Mouse (Mus musculus) layer of hippocampus, adult 9-10 months (tissue): ENCODE results near the gene Kctd2.
"Not testable (repeated sequence)": the region's sequence is repeated elsewhere in the genome, so short reads cannot be mapped to it uniquely, and the experiment has no call there.

Experiments used
- DNase-seq: peaks from one replicate; pipeline ENCODE4 v3.0.0; 2022; ENCODE audit warnings: low spot score

Kctd2 gene

DNA sequence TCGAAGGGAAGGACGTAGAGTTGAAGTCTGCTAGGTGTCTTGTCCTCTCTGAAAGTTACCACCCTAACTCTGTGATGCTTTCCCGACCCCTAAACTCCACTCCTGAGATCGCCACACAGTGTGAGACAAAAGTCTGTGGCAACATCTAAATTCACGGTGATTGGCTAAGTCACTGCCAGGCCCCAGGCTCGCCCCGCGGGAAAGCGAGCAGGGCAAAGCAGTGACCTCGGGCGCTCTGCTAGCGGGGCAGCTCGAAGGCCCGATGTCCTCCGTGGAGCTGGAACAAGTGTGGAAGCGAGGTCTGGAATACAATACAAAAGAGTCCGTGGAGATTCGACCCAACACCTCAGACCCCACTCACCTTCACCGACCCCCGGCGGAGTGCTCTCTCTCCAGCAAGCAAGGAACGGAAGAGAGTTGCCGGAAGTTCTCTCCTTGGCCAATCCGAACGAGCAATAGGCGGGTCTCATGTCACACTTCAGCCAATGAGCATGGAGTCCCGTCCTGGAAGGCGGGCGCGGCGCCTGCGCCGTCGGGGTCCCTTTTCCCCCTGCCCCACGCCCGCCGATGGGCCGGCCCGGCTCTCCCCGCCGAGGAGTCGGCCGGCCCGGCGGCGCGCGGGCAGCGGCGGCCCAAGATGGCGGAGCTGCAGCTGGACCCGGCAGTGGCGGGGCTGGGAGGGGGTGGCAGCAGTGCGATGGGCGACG lies at the start of gene Kctd2, which contains the start of gene Atp5h:
Gene Kctd2, plus strand, starts transcription at position 598 of the 707 bp plus-strand sequence.
Gene Atp5h, minus strand, starts transcription at position 432 of the 707 bp plus-strand sequence.
- DNase-seq: peak; percentile 82

DNA sequence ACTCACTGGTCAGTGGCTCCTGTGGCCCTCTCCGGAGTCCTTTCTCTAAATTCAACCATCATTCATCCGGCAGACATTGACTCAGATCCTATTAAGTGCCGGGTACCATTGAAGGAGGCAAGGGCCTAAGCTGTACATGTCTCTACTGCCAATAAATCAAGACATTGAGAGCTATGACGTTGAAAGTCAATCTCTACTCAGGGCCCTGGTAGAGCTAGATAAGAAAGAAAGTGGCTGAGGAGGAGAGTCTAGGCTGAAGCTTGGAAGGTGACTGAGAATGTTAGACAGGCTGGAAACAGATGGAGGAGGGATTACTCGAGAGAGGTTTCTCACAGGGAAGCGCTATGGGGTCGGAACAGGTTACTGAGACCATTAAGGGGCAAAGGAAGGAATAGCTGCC lies 49.6 kb upstream of the Kctd2 start:
- no peak for DNase-seq

DNA sequence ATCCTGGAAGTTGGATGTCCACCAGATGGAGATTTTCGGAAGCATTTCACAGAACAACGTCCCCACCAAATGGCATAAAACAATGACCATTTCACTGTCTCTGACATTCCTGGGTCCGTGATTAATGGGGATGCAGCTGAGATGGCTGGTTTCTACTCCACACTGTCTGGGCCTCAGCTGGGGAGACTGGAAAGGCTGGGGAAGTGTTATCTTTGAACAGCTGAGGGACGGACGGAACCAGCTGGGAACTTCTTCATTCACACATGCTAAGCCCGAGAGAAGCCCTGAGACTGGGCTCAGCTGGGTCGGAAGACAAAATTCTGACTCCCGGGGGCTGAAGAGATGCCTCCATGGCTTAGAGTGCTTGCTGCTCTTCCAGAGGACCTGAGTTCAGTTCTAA lies 48.6 kb upstream of the Kctd2 start:
- DNase-seq: no peak

DNA sequence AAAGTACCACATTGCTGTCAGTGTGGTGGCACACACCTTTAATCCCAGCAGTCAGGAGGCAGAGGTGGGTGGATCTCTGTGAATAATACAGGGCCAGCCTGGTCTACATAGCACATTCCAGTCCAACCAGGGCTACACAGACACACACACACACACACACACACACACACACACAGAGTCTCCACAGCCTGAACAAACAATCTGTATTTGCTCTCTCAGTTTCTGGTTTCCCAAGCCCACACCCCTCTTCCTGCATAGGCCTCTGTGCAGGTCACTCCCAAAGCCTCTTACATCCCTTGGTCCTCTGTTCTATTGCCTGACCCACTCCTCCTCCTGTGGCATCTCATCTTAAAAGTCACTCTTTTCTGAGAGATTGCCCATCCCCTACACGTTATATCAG lies 47.9 kb upstream of the Kctd2 start:
- DNase-seq: no peak

DNA sequence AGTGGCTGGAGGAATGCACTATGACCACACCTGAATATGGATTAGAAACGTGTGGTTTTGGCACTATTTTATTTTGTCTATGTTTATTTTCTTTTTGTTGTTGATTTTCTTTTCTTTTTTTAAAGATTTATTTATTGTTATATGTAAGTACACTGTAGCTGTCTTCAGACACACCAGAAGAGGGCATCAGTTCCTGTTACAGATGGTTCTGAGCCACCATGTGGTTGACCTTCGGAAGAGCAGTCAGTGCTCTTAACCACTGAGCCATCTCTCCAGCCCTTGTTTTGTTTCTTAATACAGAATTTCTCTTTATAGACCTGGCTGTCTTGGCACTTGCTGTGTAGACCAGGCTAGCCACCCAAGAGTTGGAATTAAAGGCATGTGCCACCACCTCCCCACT lies 47.2 kb upstream of the Kctd2 start:
- no peak for DNase-seq

DNA sequence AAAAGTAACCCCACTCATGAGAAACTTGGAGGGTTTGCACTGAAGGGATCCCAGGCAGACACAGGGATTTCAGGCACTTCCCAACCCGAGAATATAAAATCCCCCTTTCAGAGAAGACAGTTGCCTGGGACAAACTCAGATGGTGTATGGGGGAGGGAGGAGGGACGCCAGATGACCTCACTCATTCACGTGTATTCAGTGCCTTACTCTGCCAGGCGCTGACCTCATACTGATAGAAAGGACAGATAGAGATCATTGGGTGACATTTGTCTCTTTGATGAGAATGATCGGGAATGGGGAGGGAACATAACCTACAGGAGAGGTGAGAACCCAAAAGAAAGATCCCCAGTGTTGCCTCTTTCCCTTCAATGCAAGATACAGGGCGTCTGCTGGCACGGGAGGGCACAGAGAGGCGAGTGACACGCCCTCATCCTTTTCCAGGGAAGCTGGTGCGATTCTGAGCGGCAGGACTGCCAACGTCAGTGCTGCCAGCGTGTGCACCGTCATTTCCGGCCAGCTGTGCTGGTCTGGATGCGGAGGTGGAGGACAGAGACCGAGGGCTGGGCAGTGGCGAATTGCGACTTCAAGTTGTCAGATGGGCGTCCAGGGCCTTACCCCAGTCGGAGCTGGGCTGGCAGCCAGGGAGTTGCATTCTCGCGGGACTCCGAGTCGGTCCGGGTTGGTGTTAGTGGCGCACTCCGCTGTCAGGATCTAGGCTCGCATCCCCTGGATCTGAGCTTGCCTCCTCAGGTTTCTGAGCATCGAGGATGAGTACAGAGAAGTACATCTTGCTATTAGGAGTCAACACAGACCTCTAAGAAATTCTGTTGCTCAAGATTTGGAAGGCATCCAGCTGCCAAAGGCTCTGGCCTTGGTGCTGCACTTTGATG lies 45.9 kb upstream of the Kctd2 start:
- DNase-seq: no peak

DNA sequence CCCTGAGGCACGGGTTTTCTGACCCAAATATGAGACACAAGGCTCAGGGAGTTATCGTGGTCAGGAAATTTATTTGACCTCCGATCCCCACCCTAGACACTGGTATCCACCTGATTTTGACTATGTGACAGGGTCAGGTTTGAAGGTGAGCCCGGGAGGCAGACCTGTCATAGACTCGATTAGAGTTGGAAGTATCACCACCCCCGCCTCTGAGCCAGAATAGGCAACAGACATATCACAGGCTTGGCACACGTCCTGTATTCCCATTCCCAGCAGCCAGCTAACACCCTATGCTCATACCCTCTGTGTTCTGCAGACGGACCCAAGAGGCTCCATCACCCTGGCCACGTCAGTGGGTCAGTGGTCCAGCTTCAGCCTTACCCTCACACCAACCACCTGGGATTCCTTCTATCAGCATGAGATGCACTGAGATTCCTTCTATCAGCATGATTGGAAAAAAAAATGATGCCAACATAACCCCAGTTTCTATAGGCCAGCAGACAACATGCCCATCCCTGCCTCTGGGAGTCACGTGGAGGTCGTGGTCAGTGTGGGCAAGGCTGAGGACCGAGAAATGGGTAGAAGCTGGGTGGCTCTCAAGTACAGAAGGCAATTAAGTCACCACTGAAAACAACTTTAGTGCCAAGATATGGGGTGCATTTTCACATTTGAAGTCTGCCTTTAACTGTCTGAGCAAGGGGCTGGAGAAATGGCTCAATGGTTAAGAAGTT lies 45.1 kb upstream of the Kctd2 start:
- no peak for DNase-seq

DNA sequence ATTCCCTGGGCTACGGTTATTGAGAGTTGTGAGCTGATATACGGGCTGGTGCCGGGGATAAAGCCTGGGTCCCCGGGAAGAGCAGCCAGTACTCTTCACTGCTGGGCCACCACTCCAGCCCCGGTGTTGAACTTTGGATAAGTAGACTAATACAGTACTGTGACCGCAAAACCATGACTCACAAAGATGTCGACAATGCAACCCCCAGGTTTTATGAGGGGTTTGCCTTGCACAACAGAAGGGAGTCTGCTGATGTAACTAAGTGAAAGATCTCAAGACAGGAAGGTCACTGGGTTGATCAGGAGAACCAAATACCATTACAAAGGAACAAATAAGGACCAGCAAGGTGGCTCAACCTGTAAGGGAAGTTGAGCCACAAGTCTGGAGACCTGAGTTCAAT lies 43.2 kb upstream of the Kctd2 start:
- DNase-seq: no peak

DNA sequence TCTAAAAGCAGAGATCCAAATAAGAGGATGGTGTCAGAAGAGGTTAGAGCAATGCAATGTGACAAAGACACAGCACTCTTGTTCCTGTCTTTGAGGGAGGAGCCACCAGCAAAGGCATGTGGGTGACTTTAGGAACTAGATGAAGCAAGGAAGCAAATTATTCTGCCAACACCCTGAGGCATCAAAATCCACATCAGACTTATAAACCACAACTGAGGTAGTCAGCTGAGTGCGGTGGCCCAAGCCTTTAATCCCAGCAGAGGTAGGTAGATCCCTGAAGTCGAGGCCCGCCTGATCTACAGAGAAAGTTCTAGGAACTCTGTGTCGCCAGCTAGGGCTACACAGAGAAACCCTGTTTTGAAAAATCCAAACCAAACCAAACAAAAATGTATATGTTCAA lies 42.7 kb upstream of the Kctd2 start:
- DNase-seq: no peak

DNA sequence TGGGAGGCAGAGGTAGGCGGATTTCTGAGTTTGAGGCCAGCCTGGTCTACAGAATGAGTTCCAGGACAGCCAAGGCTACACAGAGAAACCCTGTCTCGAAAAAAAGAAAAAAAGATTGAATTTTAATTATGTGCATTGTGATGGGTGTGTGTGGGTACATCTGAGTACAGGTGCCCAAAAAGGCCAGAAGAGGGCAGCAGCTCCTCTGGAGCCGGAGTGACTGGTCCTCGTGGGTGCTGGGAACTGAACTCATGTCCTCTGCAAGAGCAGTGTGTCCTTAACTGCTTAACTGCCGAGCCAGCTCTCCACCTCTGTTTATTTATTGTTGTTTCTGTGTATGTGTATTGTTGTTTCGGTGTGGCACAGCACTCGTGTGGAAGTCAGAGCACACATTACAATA lies 42.1 kb upstream of the Kctd2 start:
- DNase-seq: no peak

DNA sequence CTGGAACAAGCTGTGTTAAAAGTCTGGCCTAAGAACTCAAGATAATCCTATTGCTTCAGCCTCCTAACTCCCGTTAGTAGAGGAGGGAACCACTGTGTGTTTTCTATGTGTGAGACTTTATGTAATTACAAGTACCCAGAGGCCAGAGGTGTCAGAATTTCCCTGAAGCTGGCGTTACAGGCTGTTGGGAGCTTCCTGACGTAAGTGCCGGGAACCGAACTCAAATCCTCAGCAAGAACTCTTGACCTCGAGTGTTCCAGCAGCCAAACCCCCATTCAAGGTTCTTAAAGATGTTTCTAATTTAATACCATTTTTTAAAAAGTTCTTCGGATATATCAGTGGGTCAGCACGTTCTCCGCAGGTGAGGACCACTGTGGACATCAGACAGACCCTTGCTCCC lies 38.7 kb upstream of the Kctd2 start:
- no peak for DNase-seq

DNA sequence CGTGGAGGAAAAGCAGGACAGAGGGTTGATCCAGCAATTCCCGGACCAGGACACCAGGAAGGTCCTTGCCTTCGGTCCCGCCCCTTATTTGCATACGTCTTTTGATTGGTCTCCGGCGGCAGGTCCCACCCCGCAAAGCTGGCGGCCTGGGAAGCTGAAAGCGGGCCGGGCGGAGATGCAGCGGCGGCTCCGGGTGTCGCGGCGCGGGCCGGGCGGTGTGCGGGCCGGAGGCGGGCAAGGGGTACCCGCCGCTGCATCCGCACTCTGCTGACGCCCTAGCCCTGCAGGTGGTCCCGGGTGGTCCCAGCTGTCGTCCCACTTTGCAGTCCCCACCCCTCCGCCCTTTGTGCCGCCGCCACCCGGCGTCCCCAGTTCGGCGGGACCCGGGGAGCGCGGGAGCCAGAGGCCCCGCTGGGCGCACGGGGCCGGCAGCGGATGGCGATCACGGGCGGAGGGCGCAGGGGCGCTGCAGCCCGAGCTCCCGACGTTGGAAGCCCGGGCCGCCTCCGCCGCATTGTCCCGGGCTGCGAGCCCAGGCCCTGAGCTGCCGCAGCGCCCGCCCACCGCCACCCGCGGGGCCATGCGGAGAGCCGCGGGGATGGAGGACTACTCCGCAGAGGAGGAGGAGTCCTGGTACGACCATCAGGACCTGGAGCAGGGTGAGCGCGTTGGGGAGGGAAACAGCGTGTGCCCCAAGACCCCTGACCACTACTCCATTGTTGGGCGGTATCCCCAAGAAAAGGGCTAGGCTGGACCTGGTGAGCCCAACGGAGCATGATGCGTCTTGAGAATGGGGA lies 38.0 kb upstream of the Kctd2 start, which contains the start of gene Cdr2l:
Gene Cdr2l, plus strand, starts transcription at position 174 of the 797 bp plus-strand sequence.
- no peak for DNase-seq

DNA sequence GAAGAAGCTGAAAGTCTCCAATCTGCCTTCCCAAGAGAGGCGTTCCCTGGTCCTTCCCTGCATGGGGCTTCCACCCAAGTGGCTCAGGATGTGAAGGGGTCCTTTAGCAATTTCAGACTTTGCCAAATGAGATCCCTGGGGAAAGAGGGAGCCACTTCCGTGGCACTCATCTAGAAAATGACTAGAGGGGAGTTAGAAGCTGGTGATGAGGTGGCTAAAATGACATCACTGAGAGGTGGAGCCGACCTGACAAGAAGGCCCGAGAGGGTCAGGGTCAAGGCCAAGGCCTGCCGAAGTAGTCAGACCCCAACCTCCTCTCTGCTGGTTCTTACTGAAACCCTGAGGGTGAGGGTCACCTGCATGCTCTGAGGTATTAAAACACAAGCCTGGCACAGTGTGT lies 37.0 kb upstream of the Kctd2 start:
- DNase-seq: no peak

DNA sequence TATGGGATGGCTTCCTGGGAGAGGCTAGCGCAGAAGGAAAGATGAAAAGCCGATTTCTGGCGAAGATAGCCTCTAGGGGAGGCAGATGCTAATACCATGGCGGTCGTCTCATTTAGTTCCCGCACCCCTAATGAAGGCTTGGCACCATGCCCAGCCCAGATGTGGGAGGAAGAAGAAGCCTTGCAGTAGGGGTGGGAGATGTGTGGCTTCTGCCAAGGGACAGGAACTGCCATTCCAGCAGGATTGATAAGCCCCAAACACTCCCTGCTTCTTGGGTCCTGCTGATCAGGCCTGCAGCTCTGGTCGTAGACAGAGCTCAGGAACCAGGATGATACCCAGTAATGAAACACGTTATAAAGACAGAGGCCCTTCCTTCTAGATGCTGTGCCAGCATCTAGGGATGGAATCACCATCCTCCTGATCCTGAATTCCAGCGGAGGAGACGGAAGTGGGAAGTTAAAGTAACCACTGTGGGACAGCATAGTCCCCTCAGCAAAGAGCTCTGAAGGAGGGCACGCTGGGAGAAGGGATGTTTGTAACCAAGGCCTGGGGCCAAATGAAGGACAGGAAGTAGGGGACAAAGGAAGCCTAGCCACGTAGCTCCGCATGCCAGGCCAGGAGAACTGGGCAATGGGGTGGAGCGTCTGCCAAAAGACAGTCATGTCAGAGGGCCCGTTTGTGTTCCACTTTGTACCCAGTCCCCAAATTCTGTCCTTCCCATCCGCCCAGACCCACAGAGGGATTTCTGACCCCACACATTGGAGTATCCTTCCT lies 36.0 kb upstream of the Kctd2 start:
- DNase-seq: no peak

DNA sequence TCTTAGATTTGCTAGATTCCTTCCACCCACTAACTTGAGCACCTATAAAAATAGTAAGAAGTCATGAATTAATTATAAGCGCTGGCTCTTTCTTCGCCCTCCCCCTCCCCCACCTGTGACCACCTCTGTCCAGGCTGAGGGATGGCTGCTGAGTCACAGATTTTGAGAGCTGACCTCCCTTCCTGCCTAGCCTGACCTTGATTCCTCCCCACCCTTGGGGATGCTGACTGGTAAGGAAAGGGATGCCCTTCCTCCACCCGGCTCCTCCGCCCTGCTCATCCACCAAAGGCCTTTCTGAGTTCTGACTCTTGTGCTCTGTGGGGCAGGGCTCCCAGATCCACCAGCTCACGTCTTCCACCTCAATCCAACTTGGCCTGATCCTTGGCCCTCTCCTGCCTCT lies 35.3 kb upstream of the Kctd2 start:
- no peak for DNase-seq

DNA sequence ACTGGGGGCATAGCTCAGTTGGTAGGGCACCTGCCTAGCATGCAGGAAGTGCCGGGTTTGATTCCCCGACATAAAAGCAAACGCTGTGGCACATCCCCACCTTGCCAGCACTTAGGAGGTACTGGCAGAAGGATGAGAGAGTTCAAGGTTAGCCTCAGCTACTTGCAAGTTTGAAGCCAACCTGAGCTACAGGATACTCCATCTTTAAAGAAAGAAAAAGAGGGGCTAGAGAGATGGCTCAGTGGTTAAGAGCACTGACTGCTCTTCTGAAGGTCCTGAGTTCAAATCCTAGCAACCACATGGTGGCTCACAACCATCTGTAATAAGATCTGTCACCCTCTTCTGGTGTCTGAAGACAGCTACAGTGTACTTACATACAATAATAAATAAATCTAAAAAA lies 33.1 kb upstream of the Kctd2 start:
- DNase-seq: not testable (repeated sequence)

DNA sequence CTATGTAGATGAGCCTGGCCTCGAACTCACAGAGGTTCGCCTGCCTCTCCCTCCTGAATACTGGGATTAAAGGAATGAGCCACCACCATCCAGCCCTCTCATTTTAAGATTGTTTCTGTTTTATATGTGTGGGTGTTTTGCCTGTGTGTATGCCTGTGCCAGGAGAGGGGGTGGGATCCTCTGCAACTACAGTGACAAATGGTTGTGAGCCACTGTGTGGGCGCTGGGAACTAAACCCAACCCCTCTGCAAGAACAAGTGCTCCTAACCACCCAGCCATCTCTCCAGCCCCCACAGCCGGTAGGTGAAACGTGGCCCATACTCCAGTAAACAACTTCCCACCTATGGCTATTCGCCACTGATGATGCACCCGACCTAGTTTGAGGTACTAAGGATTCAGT lies 28.6 kb upstream of the Kctd2 start:
- no peak for DNase-seq

DNA sequence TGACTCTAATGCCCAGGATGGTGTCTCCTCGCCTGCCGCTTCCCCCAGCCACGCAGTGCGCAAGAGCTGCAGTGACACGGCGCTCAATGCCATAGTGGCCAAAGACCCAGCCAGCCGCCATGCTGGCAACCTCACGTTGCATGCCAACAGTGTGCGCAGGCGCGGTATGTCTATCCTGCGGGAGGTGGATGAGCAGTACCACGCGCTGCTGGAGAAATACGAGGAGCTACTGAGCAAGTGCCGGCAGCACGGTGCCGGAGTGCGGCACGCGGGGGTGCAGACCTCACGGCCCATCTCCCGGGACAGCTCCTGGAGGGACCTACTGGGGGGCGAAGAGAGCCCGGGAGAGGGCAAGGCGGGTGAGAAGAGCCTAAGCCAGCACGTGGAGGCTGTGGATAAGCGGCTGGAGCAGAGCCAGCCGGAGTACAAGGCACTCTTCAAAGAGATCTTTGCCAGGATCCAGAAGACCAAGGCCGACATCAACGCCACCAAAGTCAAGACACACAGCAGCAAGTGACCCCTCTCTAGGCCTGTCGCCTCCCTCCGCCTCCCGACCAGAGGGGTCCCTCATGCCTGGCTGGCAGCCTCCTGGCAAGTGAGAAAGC lies 26.1 kb upstream of the Kctd2 start:
- DNase-seq: no peak

DNA sequence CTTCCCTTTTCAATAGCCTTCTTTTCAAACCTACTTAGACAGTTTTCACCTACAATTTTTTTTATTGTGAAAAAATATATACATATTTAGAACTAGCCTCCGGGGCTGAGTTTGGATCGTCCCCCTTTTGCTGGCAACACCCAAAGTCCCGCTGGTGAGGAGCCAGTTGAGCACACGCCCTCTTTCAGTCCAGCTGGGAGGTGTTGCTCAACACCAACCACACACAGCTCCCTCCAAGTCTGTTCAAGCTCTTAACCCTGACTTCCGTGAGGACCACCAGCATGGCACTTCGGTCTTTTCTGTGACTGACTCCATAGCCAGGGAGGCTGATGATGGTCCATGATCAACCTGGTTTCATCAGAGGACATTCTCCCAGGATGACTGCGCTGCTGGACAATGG lies 21.8 kb upstream of the Kctd2 start:
- no peak for DNase-seq

DNA sequence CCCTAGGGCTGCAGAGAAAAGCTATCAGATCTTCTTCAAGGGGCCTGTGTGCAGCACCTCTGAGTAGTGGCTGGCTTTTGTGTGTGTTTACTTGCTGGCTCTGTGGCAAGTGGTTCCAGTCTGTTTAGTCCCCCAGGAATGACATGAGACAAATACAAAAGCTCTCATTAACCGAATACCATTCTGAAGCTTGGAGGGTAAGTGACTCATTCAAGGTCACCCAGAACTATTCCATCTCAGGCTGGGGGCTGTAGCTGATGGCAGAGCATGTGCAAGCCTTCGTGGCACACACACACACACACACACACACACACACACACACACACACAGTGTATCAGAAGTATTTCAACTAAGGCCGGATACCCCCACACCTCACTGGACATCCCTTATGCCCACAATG lies 19.8 kb upstream of the Kctd2 start:
- no peak for DNase-seq
